Mouse (Mus musculus) cortical plate, adult 2 months (tissue): Measurements from ENCODE around the gene Alpl. TPM values are rescaled to one million over a fixed set of nuclear protein-coding genes. Genes with fewer than 3 reads are reported as not detected.
A peak's percentile ranks its signal among the peaks of the same experiment; 100 is the strongest.

ENCODE experiments used
- H3K27ac ChIP-seq: fragments of 200-500 bp; 2 replicates; pipeline ENCODE4 v1.5.1; 2012; ENCODE audit warnings: low read length, control low read depth, inconsistent platforms; ENCODE audit not compliant: insufficient read depth
- H3K4me1 ChIP-seq: fragments of 200-500 bp; 2 replicates; pipeline ENCODE4 v1.6.1; 2011; ENCODE audit warnings: low read length; ENCODE audit not compliant: control insufficient read depth, insufficient read depth
- H3K4me3 ChIP-seq: fragments of 200-500 bp; 2 replicates; pipeline ENCODE4 v1.5.1; 2011; ENCODE audit warnings: mild to moderate bottlenecking, low read length, control low read depth; ENCODE audit not compliant: insufficient read depth
- CTCF ChIP-seq: fragments of 200-500 bp; IDR thresholded peaks from 2 replicates; pipeline ENCODE4 v1.5.1; 2011; ENCODE audit warnings: mild to moderate bottlenecking, control low read depth, low read length; ENCODE audit not compliant: insufficient read depth; ENCODE audit errors: extremely low read depth
- POLR2A ChIP-seq: fragments of 200-500 bp; IDR thresholded peaks from 2 replicates; pipeline ENCODE4 v1.6.1; 2011; ENCODE audit warnings: mild to moderate bottlenecking, low read length, control low read depth; ENCODE audit not compliant: insufficient read depth; ENCODE audit errors: extremely low read depth
- polyA plus RNA-seq: library from polyadenylated mRNA; depleted of rRNA; stranded (reverse); fragments of >200 nt; gene quantifications from 2 replicates; pipeline ENCODE4 v1.2.3, GENCODE M21; 2012

Gene Alpl
- polyA plus RNA-seq, 1 experiment: 12.9 TPM

- no peak for TF ChIP-seq CTCF
- TF ChIP-seq POLR2A: no peak
- Histone ChIP-seq H3K4me1 (no peaks in the 10 kb centered on the region), H3K27ac (no peak overlapping the region), H3K4me3 (no peak overlapping the region)
Observed at GRCm38 (mm10) chr4:137731891-137732290, 64.3 kb downstream of the Alpl start.

- Histone ChIP-seq H3K4me3 (no peak overlapping the region), H3K27ac (no peak overlapping the region), H3K4me1 (no peaks in the 10 kb centered on the region)
- no peak for TF ChIP-seq POLR2A
- no peak for TF ChIP-seq CTCF
Observed at GRCm38 (mm10) chr4:137730757-137731156, 65.4 kb downstream of the Alpl start.

- Histone ChIP-seq H3K4me1 (no peaks in the 10 kb centered on the region), H3K4me3 (no peak overlapping the region), H3K27ac (no peak overlapping the region)
- TF ChIP-seq CTCF: peak; percentile 96
- TF ChIP-seq POLR2A: no peak
Observed at GRCm38 (mm10) chr4:137730134-137730533, 66.0 kb downstream of the Alpl start.

GRCm38 (mm10) chr4:137729155-137729855 lies 66.9 kb downstream of the Alpl start:
- Histone ChIP-seq H3K4me3 (no peak overlapping the region), H3K4me1 (no peaks in the 10 kb centered on the region), H3K27ac (no peak overlapping the region)
- TF ChIP-seq POLR2A (no peak), CTCF (no peak)

GRCm38 (mm10) chr4:137728399-137729154 lies 67.6 kb downstream of the Alpl start:
- Histone ChIP-seq H3K27ac (no peak overlapping the region), H3K4me3 (no peak overlapping the region), H3K4me1 (no peaks in the 10 kb centered on the region)
- no peak for TF ChIP-seq CTCF
- TF ChIP-seq POLR2A: no peak

GRCm38 (mm10) chr4:137727506-137728187 lies 68.5 kb downstream of the Alpl start:
- no peak overlapping the region for H3K27ac ChIP-seq
- H3K4me3 ChIP-seq: no peak overlapping the region
- H3K4me1 ChIP-seq: peaks cover 3% of the 10 kb centered on the region; the same call in 1 of the 2 replicates
- no peak for TF ChIP-seq CTCF
- no peak for TF ChIP-seq POLR2A

- Histone ChIP-seq H3K4me3 (no peak overlapping the region), H3K4me1 (peaks cover 3% of the 10 kb centered on the region; the same call in 1 of the 2 replicates), H3K27ac (no peak overlapping the region)
- TF ChIP-seq CTCF: no peak
- no peak for TF ChIP-seq POLR2A
Observed at GRCm38 (mm10) chr4:137726739-137727505, 69.3 kb downstream of the Alpl start.

GRCm38 (mm10) chr4:137725541-137726145 lies 70.5 kb downstream of the Alpl start:
- TF ChIP-seq CTCF: no peak
- TF ChIP-seq POLR2A: no peak
- no peak overlapping the region for H3K27ac ChIP-seq
- peaks cover 3% of the 10 kb centered on the region; the same call in 1 of the 2 replicates for H3K4me1 ChIP-seq
- no peak overlapping the region for H3K4me3 ChIP-seq

GRCm38 (mm10) chr4:137724766-137725165 lies 71.4 kb downstream of the Alpl start:
- H3K4me1 ChIP-seq: peaks cover 3% of the 10 kb centered on the region; the same call in 1 of the 2 replicates
- no peak overlapping the region for H3K4me3 ChIP-seq
- TF ChIP-seq CTCF (peak; percentile 68), POLR2A (no peak)
- H3K27ac ChIP-seq: no peak overlapping the region

- Histone ChIP-seq H3K4me3 (no peak overlapping the region), H3K4me1 (peaks cover 3% of the 10 kb centered on the region; the same call in 1 of the 2 replicates), H3K27ac (0 out of 2 replicates have a peak overlapping the region, but pooled peaks have one; percentile 18)
- TF ChIP-seq POLR2A (no peak), CTCF (no peak)
Observed at GRCm38 (mm10) chr4:137724212-137724611, 72.0 kb downstream of the Alpl start.
